Mouse (Mus musculus): Measurements from ENCODE around the gene Tmem144. TPM values are rescaled to one million over a fixed set of nuclear protein-coding genes. Genes with fewer than 3 reads are reported as not detected.

Tmem144 gene
- total and polyA plus RNA-seq, 3 experiments = 0.59 to 2.0 (median 1.3) TPM

DNA sequence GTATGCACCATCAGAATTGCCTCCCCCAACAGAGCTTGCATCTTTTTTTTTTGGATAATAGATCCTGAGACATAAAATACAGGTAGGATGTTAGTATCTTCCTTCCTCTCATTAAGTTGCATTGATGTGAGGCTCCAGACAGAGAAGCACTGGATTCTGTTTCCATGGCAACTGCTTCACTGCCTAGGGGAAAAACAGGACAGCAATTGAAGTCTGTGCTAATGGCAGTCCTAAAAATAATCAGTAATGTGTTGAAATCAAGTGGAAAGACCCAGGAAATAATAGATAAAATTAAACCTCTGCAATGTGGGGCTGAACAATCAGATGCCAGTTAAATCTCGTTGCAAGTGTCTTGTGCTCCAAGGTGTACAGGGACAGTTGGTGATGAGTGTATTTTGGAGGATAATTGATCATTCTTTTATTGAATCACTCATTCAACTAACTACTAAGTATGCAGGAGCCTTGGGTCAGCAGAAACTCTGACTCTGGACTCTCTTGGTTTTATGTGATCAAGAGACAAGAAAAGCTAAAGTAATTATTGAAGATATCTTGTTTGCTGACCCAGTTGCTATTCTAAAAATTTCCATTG, 14.6 kb upstream of the Tmem144 start:
- no peaks in the 10 kb centered on the region for H3K4me1 ChIP-seq (ENCODE audit: control insufficient read depth in 1 of 2, insufficient read depth in 2 of 2)
- H3K27me3 ChIP-seq (replicated peaks) = no peaks in the 10 kb centered on the region
- H3K79me2 ChIP-seq (replicated peaks; ENCODE audit: control insufficient read depth, extremely low read depth, insufficient read depth, poor library complexity, severe bottlenecking) = no peaks in the 10 kb centered on the region
- no peak overlapping the region for H3K9ac ChIP-seq (ENCODE audit: insufficient read depth, low read depth)
- no peaks in the 10 kb centered on the region for H3K9me3 ChIP-seq (replicated peaks; ENCODE audit: low read length)
- H3K36me3 ChIP-seq (replicated peaks in 1 of 2; ENCODE audit: control insufficient read depth in 1 of 2, insufficient read depth in 1 of 2, low read length in 1 of 2) = no peaks in the 10 kb centered on the region
- TF ChIP-seq EP300 (IDR thresholded peaks at IDR 0.05; ENCODE audit: low read length) = no peak
- no peak for TF ChIP-seq BHLHE40 (IDR thresholded peaks at IDR 0.05; ENCODE audit: low read depth, low read length)
- no peak for TF ChIP-seq JUND (conservative IDR thresholded peaks at IDR 0.05; ENCODE audit: low read depth, low read length)
- no peak for TF ChIP-seq NRF1 (IDR thresholded peaks at IDR 0.05; ENCODE audit: low read depth, low read length)
- no peak overlapping the region for H3K4me3 ChIP-seq (replicated peaks in 1 of 3; ENCODE audit: low read depth in 2 of 3, low read length in 2 of 3, poor library complexity in 1 of 3)
- no peak for DNase-seq (ENCODE audit: extremely low read depth)
- in situ Hi-C loops (cut with MboI; ENCODE audit: low pct_ligation_motif_present, low pct_unique_long_range_greater_than_20kb, low sequenced_read_pairs) = no loop called here
- dilution Hi-C loops (cut with MboI; ENCODE audit: extremely low pct_ligation_motif_present, extremely low pct_unique_long_range_greater_than_20kb, low sequenced_read_pairs) = no loop called here
- no peak overlapping the region for H3K27ac ChIP-seq (ENCODE audit: insufficient read depth, low read depth)
- no peak overlapping the region for H3K4me2 ChIP-seq (ENCODE audit: insufficient read depth, low read depth, poor library complexity, severe bottlenecking)

DNA sequence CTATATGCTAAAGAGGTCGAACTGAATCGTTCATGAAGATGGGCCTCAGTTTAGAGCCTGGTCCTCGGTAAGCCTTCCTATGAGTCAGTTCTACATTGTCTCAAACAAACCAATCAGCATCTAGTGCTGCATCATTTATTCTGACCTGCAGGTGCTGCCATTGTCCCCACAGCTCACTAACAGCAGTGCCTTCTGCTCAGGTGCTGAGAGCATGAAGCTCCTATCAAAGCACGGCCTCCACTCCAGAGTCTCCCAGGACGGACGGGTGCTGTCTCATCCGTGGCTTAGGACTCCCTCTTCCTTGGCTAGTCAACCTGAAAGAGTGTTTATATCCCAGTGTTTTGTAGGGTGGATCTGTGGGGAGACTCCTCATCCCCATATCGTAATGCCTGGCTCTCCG, 14.0 kb upstream of the Tmem144 start:
- Histone ChIP-seq H3K36me3 (replicated peaks in 1 of 2; ENCODE audit: control insufficient read depth in 1 of 2, insufficient read depth in 1 of 2, low read length in 1 of 2) (no peaks in the 10 kb centered on the region), H3K79me2 (replicated peaks; ENCODE audit: control insufficient read depth, extremely low read depth, insufficient read depth, poor library complexity, severe bottlenecking) (no peaks in the 10 kb centered on the region), H3K27ac (ENCODE audit: insufficient read depth, low read depth) (no peak overlapping the region), H3K4me2 (ENCODE audit: insufficient read depth, low read depth, poor library complexity, severe bottlenecking) (no peak overlapping the region), H3K9me3 (replicated peaks; ENCODE audit: low read length) (no peaks in the 10 kb centered on the region), H3K9ac (ENCODE audit: insufficient read depth, low read depth) (no peak overlapping the region), H3K4me1 (ENCODE audit: control insufficient read depth in 1 of 2, insufficient read depth in 2 of 2) (no peaks in the 10 kb centered on the region), H3K4me3 (replicated peaks in 1 of 3; ENCODE audit: low read depth in 2 of 3, low read length in 2 of 3, poor library complexity in 1 of 3) (no peak overlapping the region), H3K27me3 (replicated peaks) (no peaks in the 10 kb centered on the region)
- in situ Hi-C loops (cut with MboI; ENCODE audit: low pct_ligation_motif_present, low pct_unique_long_range_greater_than_20kb, low sequenced_read_pairs) = no loop called here
- no peak for TF ChIP-seq MAFK (IDR thresholded peaks at IDR 0.05; ENCODE audit: insufficient replicate concordance, low read length)
- dilution Hi-C loops (cut with MboI; ENCODE audit: extremely low pct_ligation_motif_present, extremely low pct_unique_long_range_greater_than_20kb, low sequenced_read_pairs) = no loop called here
- DNase-seq (ENCODE audit: extremely low read depth) = no peak

DNA sequence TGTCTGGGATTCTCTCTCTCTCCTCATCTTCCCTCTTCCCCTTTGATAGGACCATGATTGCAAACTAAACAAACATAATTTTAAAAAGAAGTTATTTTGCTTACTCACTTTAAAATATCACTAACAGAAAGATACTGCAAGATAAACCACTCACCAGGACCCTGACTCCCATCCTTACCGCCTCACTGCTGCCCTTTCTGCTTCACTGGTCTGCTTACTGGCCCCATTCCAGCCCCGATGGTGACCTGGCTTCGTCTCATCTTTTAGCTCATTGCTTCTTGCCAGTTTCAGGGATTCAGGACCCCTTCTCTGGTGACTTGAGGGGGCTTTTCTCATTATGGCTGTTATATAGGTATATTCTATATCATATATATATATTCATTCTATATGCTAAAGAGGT, 13.5 kb upstream of the Tmem144 start:
- in situ Hi-C loops (cut with MboI; ENCODE audit: low pct_ligation_motif_present, low pct_unique_long_range_greater_than_20kb, low sequenced_read_pairs) = no loop called here
- H3K27me3 ChIP-seq (replicated peaks) = no peaks in the 10 kb centered on the region

More for the DNA sequence above, 13.5 kb upstream of the Tmem144 start:
- no peaks in the 10 kb centered on the region for H3K9me3 ChIP-seq (replicated peaks; ENCODE audit: low read length)
- H3K27ac ChIP-seq (ENCODE audit: insufficient read depth, low read depth) = no peak overlapping the region
- H3K79me2 ChIP-seq (replicated peaks; ENCODE audit: control insufficient read depth, extremely low read depth, insufficient read depth, poor library complexity, severe bottlenecking) = no peaks in the 10 kb centered on the region
- H3K36me3 ChIP-seq (replicated peaks in 1 of 2; ENCODE audit: control insufficient read depth in 1 of 2, insufficient read depth in 1 of 2, low read length in 1 of 2) = no peaks in the 10 kb centered on the region
- no peak overlapping the region for H3K4me3 ChIP-seq (replicated peaks in 1 of 3; ENCODE audit: low read depth in 2 of 3, low read length in 2 of 3, poor library complexity in 1 of 3)
- dilution Hi-C loops (cut with MboI; ENCODE audit: extremely low pct_ligation_motif_present, extremely low pct_unique_long_range_greater_than_20kb, low sequenced_read_pairs) = no loop called here
- H3K4me1 ChIP-seq (ENCODE audit: control insufficient read depth in 1 of 2, insufficient read depth in 2 of 2) = no peaks in the 10 kb centered on the region
- no peak for DNase-seq (ENCODE audit: extremely low read depth)
- H3K4me2 ChIP-seq (ENCODE audit: insufficient read depth, low read depth, poor library complexity, severe bottlenecking) = no peak overlapping the region
- no peak for TF ChIP-seq NRF1 (IDR thresholded peaks at IDR 0.05; ENCODE audit: low read depth, low read length)
- TF ChIP-seq ZKSCAN1 (IDR thresholded peaks at IDR 0.05; ENCODE audit: borderline replicate concordance, low read depth, low read length) = no peak
- TF ChIP-seq USF2 (conservative IDR thresholded peaks at IDR 0.05; ENCODE audit: low read depth, low read length) = no peak
- no peak for TF ChIP-seq ETS1 (conservative IDR thresholded peaks at IDR 0.05; ENCODE audit: low read depth, low read length)
- TF ChIP-seq TCF12 (IDR thresholded peaks at IDR 0.05; ENCODE audit: low read depth, low read length) = no peak
- TF ChIP-seq MEF2A (IDR thresholded peaks at IDR 0.05; ENCODE audit: borderline replicate concordance, low read depth, low read length) = no peak
- no peak for TF ChIP-seq ELF1 (IDR thresholded peaks at IDR 0.05; ENCODE audit: low read depth, low read length)
- no peak for TF ChIP-seq KAT2A (IDR thresholded peaks at IDR 0.05; ENCODE audit: insufficient replicate concordance, low read length)
- no peak for TF ChIP-seq MYC (IDR thresholded peaks at IDR 0.05; ENCODE audit: low read depth, low read length)
- TF ChIP-seq HCFC1 (IDR thresholded peaks at IDR 0.05; ENCODE audit: low read depth, low read length) = no peak
- TF ChIP-seq RAD21 (IDR thresholded peaks at IDR 0.05; ENCODE audit: low read depth, low read length) = no peak
- no peak for TF ChIP-seq IRF4 (IDR thresholded peaks at IDR 0.05; ENCODE audit: low read depth, low read length)
- no peak for TF ChIP-seq E2F4 (IDR thresholded peaks at IDR 0.05; ENCODE audit: insufficient replicate concordance, low read depth, low read length)
- no peak for TF ChIP-seq ZC3H11A (IDR thresholded peaks at IDR 0.05; ENCODE audit: low read depth, low read length)
- no peak for TF ChIP-seq JUN (IDR thresholded peaks at IDR 0.05; ENCODE audit: insufficient read depth, low read depth, low read length)
- no peak for TF ChIP-seq SIN3A (IDR thresholded peaks at IDR 0.05; ENCODE audit: low read length)
- no peak for TF ChIP-seq POLR2AphosphoS2 (IDR thresholded peaks at IDR 0.05; ENCODE audit: low read depth, low read length)
- no peak overlapping the region for H3K9ac ChIP-seq (ENCODE audit: insufficient read depth, low read depth)
